Mouse (Mus musculus) brain, embryonic 18.5 days (tissue): ENCODE measurements around the gene Ifnk.

Source experiments
- DNase-seq: peaks from one replicate; pipeline ENCODE4 v3.0.0-alpha.2; 2012; ENCODE audit warnings: low read depth, low spot score

Gene Ifnk

DNA sequence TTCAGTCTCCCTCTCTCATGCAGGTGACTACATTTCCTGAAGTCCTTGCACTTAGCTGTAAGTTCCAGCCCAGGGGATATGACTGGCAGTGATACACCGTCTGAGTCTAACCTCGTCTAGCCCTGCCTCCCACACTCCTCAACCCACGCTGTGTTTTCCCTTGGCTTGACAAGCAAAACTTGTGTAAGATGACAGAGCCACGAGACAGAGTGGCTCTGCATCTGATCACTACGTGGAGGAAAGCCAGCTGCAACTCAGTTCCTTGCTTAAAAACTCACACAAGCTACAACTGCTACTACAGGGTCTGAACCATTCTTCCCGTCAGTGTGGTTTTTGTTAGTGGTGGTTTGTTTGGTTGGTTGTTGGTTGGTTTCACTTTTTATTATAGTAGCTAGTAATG, 11.5 kb upstream of the Ifnk start:
- no peak for DNase-seq

DNA sequence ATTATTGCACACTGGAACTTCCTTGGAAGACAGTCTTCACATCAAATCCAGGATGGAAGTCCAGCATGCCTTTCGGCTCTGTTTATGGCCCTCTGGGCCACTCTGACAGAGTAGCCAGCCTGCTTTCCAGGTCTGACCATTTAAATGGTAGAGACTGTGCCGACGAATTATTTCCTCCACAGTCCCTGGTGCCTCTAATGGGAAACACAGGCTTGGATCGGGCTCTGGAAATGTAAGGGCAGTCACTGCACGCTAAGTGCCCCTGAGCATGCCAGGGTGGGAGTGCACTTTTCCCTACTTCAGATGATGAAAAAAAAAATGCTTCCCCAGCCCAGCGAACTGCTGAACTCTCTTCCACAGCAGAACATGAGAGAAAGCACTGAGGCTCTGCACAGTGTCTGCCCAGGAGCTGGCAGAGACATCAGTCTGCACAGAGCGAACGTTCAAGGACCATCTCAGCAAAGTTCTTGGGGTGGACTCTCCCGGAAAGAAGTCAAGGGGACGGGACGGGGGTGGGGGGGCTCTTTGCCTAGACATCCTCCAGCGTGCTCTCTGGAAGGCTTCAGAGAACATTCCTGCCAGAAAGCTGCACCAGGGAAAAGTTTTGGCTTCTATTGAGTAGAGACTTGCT, 8.3 kb upstream of the Ifnk start:
- DNase-seq = no peak

DNA sequence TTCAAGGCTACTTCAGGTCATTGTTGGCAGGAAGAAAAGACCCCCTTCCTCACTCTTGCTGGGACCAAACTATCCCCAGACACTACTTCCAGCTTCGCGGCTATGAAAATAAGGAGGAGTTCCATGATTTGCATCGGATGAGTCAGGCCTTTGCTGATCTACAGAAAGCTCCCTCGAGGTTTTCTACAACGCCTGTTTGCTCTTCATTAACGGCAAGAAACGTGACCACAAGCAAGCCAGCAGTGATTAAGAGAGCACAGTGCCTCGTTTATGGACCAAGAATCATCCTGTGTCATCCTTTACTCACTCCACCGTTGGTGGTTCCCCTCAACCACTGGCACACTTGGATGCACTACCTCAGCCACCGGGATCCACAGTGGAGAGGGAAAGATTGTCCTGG, 6.1 kb upstream of the Ifnk start:
- no peak for DNase-seq

DNA sequence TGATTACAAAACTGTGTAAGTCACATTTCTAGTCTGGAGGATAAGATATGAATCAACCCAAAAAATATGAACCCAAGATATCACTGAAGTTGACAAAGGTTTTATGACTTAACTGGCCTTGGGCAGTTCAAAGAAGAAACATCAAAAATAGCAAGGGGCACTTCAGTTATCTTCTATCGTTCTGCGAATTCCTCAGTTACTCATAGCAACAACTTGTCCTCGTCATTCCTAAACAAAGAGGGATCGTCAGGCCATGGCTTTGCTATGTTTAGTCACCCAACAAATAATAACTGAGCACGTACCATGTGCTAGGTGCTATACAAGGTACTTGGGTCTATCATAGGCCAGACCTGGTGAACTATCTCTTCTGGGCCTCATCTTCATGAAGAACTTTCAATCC, 5.3 kb upstream of the Ifnk start:
- no peak for DNase-seq

DNA sequence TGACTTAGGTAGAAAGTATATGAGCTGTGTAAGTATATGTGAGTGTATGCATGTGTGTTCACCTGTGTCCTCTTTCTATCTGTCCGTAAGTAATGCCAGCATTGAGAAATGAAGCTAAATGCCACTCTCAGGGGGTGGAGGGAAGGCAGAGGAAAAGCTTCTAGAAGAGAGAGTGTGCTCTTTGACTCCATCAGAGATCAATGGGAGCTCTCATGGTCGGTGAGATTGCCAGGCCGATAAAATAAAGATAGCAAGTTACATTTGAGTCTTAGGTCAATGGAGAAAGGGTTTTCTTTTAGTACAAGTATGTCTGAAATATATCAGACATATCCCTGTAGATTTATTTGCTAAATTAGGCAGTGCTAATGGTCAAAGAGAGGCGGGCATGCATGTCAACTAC, 3.5 kb upstream of the Ifnk start:
- DNase-seq = no peak

DNA sequence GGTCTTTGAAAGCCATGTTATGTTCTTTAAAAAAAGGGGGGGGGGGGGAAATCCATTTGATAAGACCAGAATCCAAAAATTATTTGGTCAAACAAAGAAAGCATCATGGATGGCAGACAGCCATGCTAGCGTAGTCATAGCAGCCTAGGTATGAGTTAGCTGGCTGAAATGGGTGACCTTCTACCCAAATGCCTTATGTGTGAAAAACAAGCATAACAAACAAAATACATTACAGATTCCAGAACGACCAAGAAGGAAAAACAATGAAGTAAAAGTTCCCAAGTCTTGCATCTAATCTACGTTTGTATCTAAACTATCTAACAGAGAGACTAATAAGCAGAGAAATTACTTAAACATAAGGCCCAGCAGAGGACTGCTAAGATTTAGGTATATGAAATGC, 1.1 kb upstream of the Ifnk start:
- DNase-seq = no peak

DNA sequence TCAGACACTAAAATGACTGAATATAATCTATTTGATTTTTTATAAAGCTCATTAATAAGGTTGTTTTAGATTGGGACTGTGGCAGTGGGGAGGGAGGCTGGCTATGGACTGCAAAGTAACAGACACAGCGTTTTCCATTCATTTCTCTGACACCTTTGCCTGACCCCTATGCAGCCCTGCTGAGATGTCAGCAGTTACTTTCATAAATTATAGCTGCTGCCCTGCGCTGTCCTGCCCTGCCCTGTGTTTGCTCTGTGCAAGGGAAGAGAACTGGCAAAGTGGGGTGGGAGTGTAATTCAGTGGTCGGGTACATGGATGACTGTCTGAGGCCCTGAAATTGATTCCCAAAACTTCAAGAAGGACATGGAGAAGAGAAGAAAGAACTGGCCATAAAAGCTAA, 2.2 kb downstream of the Ifnk start:
- DNase-seq = no peak

DNA sequence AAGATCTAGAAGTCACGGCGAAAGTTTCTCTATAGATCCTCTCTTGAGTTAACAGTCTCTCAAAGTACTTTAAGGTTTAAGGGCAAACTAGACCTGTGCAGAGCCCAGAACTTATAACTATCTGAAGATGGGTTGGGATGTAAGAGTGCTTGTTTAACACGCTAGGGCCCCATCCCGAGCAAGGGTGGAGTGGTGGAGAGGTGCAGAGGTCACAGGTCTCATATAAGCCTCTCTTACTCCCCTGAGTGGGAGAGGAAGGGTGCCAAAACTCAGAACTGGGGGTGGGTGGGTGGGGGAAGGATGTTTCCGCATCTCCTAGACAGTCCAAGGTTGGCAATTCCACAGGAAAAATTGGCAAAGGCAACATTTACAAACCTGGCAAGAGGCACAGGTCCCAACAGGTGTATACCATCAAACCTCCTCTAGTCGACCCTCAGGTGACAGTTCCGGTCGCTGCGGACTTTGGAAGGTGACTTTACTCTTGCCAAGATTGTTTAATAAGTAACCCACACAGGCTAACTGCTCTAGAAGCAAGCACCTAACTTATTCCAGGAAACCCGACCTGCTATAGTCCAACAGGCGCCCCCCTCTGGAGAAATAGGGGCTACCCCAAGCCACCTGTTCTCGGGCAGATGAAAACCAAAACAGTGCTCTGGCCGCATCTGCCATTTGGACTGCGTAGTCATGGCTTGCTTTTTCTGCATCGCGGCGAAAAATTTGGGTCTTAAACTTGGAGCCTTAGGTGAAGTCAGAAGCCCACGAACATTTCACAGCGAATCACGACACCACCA, 3.5 kb downstream of the Ifnk start:
- DNase-seq = no peak

DNA sequence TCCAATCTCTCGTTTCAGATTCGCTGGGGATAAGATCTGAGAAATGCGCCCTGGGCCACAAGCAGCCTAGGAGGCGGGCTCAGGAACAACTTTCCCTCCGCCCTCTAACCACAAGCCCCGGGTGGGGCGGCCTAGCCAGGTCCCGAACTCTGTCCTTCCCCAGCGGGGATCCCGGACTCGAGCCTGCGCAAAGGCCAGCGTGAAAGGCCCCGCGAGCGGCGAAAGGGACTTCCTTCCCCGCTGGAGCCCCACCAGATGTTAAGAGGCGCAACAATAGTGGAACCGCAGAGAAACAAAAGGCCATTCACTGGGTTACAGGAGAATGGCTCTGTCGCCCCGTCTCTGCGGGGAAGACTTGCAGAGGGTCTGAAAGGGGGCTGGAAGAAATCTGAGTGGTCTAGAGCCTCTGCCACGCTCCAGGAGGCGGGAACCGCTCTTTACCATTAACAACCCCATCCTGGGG, 4.3 kb downstream of the Ifnk start:
- no peak for DNase-seq

DNA sequence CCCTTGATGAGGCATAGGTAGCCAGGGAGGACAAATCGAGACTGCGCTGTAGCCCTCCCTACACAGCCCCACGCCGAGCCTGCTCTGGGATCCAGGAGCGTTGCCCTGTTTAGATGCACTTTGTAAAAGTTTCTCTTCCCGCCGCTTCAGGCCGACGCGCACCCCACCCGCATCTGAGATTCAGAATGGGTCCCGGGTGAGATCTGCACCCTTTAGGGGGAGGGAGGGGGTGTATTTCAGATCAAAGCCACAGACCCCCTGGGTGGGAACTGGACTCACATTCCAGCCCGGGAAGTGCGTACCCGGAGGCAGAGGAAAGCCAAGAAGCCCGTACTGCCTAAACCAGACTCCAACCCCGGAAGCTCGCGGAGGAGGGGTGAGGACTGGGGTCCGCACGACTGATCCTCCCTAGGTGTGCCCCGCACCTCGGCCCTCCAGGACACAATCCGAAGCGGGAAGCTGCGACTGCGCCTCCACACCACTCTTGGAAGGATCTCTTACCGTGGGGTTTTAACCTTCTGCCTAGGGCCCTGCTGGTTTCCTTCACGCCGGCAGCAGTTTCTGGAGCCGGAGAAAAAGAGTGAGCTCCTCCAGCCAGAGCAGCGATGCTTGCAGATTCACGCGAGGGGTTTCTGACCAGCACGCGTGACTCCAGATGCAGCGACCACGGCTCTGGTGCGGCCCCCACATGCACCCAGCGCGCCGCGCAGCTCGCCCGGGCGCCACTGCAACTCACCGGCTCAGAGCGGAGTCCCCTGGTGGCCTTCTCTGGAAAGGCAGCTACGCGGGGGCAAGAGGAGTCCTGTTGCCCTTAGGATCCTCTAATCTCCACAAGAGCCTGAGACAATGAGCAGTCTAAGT, 5.1 kb downstream of the Ifnk start, which contains the start of gene Mob3b:
Gene Mob3b (minus strand): TSS at position 734 of the 861 bp plus-strand sequence.
- no peak for DNase-seq

DNA sequence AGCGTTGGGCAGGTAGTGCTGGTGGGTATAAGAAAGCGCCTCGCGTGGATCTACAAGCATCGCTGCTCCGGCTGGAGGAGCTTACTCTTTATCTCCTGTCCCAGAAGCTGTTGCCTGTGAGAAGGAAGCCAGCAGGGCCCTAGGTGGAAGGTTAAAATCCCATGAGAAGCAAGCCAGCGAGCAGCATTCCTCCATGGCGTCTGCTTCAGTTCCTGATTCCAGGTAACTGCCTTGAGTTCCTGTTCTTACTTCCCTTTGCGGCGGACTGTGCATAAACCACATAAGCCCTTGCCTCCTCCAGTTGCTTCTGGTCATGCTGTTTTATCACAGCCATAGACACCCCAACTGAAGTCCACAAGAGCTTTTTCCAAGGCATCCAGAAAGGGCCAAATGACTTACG, 6.0 kb downstream of the Ifnk start:
- no peak for DNase-seq

DNA sequence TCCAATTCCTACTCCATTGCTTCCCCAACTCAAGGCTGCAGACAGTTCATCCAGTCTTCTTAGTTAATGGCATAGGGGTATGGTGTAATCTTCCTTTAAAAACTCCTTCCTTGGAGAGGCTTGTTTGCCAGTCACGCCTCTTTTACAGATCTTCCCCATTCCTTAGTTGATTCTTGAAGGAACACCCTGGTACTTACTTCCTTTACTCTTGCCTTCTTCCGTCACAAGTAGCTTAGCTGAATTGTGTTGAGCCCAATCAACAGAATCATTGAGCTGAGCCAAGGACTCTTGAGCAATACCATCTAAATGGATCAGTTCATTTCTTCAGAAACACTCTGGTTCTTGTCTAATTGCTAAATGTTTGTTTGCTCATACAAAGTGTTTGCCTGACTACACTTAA, 13.4 kb downstream of the Ifnk start:
- no peak for DNase-seq

DNA sequence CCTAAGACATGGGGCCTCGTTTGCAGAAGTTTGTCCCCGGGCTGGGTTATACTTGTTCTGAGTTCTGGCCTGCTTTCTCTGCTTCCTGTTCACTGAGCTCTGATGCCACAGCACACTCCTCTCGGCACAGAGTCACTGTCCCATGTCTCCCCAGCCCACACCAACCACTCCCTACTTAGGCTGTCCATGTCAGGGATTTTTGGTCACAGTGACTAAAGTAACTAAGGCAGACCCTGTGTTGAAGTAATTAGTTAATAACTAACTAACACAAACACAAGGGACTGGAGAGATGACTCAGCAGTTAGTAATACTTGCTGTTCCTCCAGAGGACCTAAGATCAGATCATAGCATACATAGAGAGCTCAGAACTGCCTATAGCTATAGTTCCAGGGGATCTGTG, 14.1 kb downstream of the Ifnk start:
- DNase-seq = no peak

DNA sequence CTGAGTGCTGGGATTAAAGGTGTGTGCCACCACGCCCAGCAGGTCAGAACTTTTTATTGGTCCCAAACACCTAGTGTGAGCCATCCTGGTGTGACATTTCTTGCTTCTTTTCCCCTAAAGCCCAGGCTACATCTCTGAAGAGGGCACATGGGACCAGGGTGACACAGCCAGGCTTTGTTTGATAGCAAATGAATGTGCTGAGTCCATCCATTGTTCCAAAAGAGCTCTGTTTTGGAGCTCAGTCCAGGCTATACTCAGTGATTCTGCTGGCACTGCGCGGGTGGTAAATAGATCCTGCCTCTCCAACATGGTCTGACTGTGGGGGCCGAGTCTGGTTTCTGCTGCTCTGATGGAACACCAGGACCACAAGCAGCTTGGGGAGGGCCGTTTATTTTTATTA, 16.0 kb downstream of the Ifnk start:
- no peak for DNase-seq

DNA sequence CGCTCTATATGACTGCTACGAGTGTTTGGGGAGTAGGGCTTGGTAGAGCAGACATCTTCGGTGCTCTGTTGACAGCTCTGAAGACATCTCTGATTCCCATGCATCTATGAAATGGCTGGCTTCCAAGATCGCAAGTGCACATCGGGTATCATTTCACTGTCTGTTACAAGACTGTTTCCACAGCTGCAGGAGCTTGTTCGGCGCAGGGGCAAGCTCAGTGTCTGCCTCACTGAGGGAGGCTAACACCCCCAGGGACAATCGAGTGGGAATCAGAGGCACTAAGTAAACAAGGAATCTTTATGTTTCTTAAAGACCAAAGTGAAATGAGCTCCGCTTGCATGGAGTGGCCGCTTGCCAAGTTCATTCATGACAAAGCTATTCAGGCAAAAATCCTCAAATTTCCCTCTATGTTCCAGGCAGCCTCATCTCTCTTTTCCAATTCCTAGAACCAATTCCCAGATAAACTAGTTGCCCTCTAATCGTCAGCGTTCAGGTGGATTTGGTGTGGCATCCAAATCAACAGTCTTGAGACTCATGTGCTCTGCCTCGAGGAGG, 17.8 kb downstream of the Ifnk start:
- no peak for DNase-seq

DNA sequence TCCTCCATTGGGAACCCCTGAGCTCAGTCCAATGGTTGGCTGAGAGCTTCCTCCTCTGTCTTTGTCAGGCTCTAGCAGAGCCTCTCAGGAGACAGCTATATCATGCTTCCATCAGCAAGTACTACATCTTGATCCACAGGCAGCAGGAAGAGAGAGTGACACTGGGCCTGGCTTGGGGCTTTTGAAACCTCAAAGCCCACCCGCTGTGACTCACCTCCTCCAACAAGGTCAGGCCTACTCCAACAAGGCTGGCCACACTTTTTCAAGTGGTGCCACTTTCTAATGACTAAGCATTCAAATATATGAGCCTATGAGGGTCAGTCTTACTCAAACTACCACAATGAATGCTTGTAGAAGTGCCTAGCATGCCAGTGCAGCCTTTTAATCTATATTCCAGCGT, 20.6 kb downstream of the Ifnk start:
- no peak for DNase-seq

DNA sequence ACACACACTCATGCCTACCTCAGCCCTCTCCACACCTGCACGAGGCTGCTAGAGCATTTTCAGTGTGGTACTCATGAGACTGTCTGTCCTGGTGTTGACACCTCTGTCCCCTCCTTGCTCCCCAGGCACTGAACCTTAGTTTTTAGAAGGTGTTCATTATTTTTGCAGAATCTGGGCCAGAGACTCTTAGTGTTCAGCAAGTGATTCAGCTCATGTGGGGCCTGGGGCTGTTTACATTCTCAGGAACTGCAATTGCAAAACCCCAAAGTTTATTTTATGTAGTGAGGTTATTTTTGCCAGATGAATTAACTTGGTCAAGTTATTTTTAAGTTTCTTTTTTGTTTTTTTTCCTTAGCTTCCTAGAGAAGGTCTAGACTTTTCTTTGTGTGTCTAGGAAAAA, 21.7 kb downstream of the Ifnk start:
- no peak for DNase-seq

DNA sequence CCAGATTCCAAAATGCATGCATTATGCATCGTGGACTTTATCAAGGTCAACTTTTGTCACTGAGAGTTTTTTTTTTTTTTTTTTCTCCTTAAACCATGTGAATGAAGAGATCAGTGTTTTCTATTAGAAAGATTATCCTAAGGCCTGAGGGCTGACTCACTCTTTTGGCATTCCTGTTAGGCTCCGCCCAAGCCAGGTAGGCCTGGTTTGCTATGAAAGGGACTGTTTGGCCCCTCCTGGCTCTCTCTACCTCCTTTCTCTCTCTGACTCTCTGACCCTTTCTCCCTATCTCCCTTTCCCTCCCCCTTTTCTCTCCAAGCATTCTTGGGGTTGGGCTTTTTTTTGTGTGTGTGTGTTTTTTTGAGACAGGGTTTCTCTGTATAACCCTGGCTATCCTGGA, 23.7 kb downstream of the Ifnk start:
- DNase-seq = no peak

DNA sequence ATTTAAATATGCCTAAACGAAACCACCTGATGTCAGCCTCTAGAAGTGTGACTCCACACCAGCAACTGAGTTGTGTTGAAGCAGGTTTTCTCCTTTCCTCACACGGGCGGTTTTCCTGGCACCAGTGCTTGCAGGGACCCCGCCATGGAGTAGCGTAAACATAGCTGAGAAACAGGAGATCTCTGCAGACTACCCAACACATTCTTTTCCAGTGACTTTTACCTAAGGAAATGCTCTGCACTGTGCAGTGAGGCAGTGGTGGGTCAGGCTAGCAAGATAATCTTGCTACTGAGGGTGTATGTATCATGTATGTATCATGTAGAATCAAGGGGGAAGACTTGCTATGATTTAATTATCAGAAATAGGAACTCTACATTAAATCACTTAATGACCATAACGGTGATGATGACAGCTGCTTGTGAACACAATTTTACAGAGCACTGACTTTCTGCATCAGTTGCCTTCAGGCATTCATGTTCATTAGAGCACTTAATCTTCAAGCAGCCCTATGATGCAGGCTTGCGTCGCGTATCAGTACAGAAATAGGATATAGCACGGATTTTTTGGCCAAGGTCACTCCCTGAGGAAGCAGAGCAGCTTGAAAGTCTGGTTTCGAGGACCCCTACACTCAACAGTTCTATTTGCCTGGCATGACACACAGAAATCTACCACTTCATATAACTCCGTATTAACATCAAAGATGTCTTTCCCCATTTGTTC, 26.2 kb downstream of the Ifnk start:
- DNase-seq = no peak

DNA sequence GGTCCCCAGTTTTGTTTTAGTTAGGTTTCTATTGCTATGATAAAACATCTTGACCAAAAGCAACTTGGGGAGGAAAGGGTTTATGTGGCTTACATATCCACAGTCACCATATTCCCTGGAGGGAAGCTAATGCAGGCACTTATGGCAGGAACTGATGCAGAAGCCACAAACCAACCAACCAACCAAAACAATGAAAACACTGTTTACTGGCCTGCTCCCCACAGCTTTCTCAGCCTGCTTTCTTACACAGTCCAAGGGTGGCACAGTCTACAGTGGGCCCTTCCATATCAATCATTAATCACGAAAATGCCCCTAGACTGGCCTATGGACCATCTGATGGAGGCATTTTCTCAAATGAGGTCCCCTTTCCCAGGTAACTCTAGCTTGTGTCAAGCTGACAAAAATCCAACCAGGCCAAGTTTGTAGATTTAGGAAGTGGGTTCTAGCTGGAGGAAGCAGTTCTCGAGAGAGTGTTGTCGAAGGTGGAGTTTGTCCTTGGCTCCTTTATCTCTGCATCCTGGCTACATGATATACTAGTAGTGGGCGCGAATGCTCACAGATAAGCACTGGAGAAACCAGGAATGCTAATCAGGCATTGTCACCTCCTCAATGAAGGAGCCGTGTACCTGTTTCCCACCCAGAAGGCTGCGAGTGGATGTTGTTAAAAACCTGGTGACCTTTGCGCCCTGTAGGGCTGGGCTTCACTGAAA, 35.9 kb downstream of the Ifnk start:
- no peak for DNase-seq

DNA sequence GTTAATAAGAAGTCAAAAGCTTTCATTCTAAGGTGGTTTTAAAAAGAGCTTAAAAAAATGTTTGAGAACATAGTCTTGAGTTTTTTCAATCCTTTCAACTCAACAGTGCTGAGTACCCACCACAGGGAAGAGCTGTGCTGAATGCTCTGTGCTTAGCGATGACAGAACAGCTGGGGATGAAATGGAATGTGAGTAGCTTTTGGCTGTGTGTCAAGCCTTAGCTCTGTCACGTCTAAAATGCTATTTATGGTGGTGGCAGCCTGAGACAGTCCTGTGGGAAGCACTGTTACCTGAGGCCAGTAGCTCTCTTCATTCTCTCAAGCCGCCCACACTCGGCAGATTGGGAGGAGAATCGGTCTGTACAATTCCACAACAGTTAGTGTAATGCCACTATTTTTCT, 37.9 kb downstream of the Ifnk start:
- DNase-seq = no peak
